Mouse (Mus musculus) liver, embryonic 11.5 days (tissue): ENCODE measurements around the gene Abcg4. TPM values are rescaled to one million over a fixed set of nuclear protein-coding genes. Genes with fewer than 3 reads are reported as not detected.

Source experiments
- ATAC-seq: fragments of 200-750 bp; cut with Nextera tagmentation; replicated peaks from 2 replicates; pipeline ENCODE4 v1.8.0; 2017; ENCODE audit warnings: moderate number of reproducible peaks, mild to moderate bottlenecking, moderate TSS enrichment, moderate library complexity; ENCODE audit not compliant: low FRiP score
- DNase-seq: peaks from one replicate; pipeline ENCODE4 v3.0.0-alpha.2; 2017; ENCODE audit warnings: low spot score
- H3K27ac ChIP-seq: fragments of 300-500 bp; sonication (generic); 2 replicates; pipeline ENCODE4 v1.5.1; 2014; ENCODE audit warnings: mild to moderate bottlenecking, low read depth, low read length, control low read depth
- H3K27me3 ChIP-seq: fragments of 300-500 bp; sonication (generic); replicated peaks from 2 replicates; pipeline ENCODE4 v1.6.1; 2014; ENCODE audit warnings: low read length, mixed read lengths; ENCODE audit not compliant: control insufficient read depth, insufficient read depth
- H3K36me3 ChIP-seq: fragments of 300-500 bp; sonication (generic); 2 replicates; pipeline ENCODE4 v1.6.1; 2014; ENCODE audit warnings: mild to moderate bottlenecking, low read length, moderate library complexity, mixed read lengths; ENCODE audit not compliant: control insufficient read depth, insufficient read depth
- H3K4me1 ChIP-seq: fragments of 300-500 bp; sonication (generic); replicated peaks from 2 replicates; pipeline ENCODE4 v1.6.1; 2014; ENCODE audit warnings: low read length, mixed read lengths; ENCODE audit not compliant: control insufficient read depth, insufficient read depth
- H3K4me2 ChIP-seq: fragments of 300-500 bp; sonication (generic); 2 replicates; pipeline ENCODE4 v1.6.1; 2014; ENCODE audit warnings: mild to moderate bottlenecking, control low read depth, moderate library complexity
- H3K4me3 ChIP-seq: fragments of 300-500 bp; sonication (generic); 2 replicates; pipeline ENCODE4 v1.5.1; 2014; ENCODE audit warnings: low read depth, low read length, control low read depth
- H3K9ac ChIP-seq: fragments of 300-500 bp; sonication (generic); 2 replicates; pipeline ENCODE4 v1.6.1; 2014; ENCODE audit warnings: low read depth, low read length, control low read depth
- H3K9me3 ChIP-seq: fragments of 300-500 bp; sonication (generic); 2 replicates; pipeline ENCODE4 v1.6.1; 2016; ENCODE audit warnings: low read length, inconsistent platforms, mixed read lengths; ENCODE audit not compliant: control insufficient read depth
- WGBS: fragments of 180-500 bp; shearing (Covaris S2); extraction: QIAGEN DNeasy Blood & Tissue Kit; methylation state at CpG from one replicate; pipeline ENCODE4 v1.1.7; 2014; 5-methylcytosine and 5-hydroxymethylcytosine counted together
- polyA plus RNA-seq: library from polyadenylated mRNA; unstranded; fragments of >200 nt; fragmentation: Nextera tagmentation; extraction: Ambion mirVana; gene quantifications from 2 replicates; pipeline ENCODE4 v1.2.1, GENCODE M21; 2014

Abcg4 gene
- polyA plus RNA-seq, 1 experiment from 2014 or later = 13.8 TPM

DNA sequence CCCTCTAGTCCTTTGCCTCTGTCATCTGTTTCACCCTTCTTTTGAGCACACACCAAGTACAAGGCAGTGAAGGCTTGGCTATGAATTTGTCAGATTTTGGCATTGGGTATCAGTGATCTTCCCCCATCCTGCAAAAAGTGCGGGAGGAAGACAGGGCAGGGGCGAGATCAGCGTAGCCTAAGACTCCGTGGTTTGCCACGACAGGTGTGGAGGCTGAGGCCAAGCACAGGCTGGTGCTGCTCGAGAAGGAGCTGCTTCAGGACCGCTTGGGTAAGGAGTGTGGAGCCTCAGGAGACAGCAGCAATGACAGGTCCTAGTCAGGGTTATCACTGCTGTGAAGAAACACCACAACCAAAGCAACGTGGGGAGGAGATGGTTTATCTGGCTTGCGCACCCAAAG, 47.0 kb downstream of the Abcg4 start:
- Histone ChIP-seq H3K4me1 (no peaks in the 10 kb centered on the region), H3K4me2 (no peak overlapping the region), H3K9me3 (no peaks in the 10 kb centered on the region), H3K36me3 (no peaks in the 10 kb centered on the region), H3K27ac (no peak overlapping the region), H3K4me3 (no peak overlapping the region), H3K9ac (no peak overlapping the region), H3K27me3 (no peaks in the 10 kb centered on the region)
- ATAC-seq = 0 out of 2 replicates have a peak, but pooled peaks have one; percentile 20
- DNase-seq = no peak
- 57% methylated on average over 9 of the region's 9 CpGs for WGBS

DNA sequence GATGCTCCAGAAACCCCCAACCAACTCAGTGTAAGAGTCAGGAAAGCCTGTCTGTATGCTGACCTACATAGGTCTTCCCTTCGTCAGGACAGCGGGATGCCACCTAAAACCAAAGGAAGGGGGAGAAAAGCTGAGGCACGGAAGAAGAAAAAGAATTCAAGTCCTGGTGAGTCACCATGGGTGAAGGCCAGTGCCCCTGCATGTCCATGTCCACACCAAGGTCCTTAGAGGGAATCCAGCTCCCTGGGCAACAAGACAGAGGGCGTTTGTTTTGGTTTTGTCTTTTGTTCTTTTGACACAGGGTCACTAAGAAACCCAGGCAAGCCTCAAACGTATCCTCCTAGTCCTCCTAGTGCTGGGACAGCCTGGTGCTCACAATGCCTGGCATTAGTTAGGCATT, 47.5 kb downstream of the Abcg4 start:
- H3K27me3 ChIP-seq = no peaks in the 10 kb centered on the region
- no peak overlapping the region for H3K9ac ChIP-seq
- no peak overlapping the region for H3K4me3 ChIP-seq
- no peak overlapping the region for H3K27ac ChIP-seq
- no peaks in the 10 kb centered on the region for H3K4me1 ChIP-seq
- H3K36me3 ChIP-seq = no peaks in the 10 kb centered on the region
- no peak overlapping the region for H3K4me2 ChIP-seq
- H3K9me3 ChIP-seq = no peaks in the 10 kb centered on the region
- WGBS = 64% methylated on average over 5 of the region's 5 CpGs
- no peak for DNase-seq
- no peak for ATAC-seq

- H3K9ac ChIP-seq = no peak within 1 kb of the TSS
- no peak within 1 kb of the TSS for H3K4me2 ChIP-seq
- H3K27ac ChIP-seq = no peak within 1 kb of the TSS
- no peak within 1 kb of the TSS for H3K4me3 ChIP-seq
- no peak for ATAC-seq
- WGBS = 51% methylated on average over 2 of the region's 2 CpGs
- no peaks in the 10 kb centered on the region for H3K36me3 ChIP-seq
- no peak for DNase-seq
- no peaks in the 10 kb centered on the region for H3K9me3 ChIP-seq
- no peaks in the 10 kb centered on the region for H3K4me1 ChIP-seq
- H3K27me3 ChIP-seq = no peaks in the 10 kb centered on the region
These were observed 48.0 kb downstream of the Abcg4 start, which contains the start of gene Ccdc153 for GRCm38 (mm10) chr9:44240399-44240798. TSS of gene Ccdc153 (plus strand) at chr9:44240676.

DNA sequence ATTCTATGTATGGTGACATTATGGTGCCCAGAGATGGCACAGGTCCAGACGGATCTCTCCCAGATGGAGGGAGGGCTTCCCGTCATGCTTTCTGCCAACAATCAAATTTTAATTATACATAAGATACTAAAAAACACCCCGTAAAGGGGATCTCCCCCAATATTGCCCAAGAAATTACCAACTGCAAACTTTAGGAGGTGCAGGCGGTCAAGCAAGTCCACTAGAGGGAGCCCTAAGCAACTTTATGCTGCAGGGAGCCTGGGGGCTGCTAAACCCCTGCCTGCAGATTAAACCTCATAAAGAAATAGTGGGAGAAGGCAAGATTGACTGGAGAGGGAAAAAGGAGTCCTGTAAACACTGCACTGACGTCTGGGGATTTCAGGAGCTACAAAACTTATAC, 49.0 kb downstream of the Abcg4 start:
- Histone ChIP-seq H3K36me3 (no peaks in the 10 kb centered on the region), H3K9ac (no peak overlapping the region), H3K4me2 (no peak overlapping the region), H3K27me3 (no peaks in the 10 kb centered on the region), H3K4me1 (no peaks in the 10 kb centered on the region), H3K4me3 (no peak overlapping the region), H3K27ac (no peak overlapping the region), H3K9me3 (no peaks in the 10 kb centered on the region)
- WGBS = 8% methylated on average over 5 of the region's 5 CpGs
- ATAC-seq = no peak
- DNase-seq = no peak

DNA sequence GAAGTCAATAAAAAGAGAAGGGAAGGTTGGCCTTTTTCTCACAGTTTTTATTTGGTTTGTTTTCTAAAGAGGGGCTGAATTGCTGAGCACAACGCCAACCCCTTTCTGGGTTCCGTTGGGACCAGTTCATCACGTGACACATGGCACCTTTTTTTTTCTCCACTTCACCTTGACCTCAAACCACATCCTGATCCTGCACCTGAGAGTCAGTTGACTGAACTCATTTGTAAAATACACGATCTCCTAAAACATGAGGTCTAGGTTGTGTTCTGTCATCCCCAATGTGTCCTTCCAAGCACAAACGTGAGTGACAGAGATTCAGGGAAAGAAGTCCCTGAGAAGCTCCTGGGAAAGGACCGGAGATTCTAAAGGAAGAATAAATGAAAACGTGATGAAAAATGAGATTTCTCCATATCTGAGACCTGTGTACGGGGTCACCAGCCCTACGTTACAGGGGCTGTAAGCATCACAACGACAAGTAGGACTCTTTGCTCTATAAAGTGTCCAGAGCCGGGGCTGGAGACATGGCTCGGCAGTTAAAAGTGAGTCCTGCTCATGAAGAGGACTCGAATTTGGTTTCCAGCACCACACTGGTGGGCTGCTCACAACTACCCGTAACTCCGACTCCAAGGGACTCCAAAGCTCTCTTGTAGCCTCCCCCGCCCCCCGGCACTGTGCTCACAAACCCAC, 49.8 kb downstream of the Abcg4 start:
- Histone ChIP-seq H3K4me2 (no peak overlapping the region), H3K9ac (no peak overlapping the region), H3K9me3 (no peaks in the 10 kb centered on the region), H3K36me3 (no peaks in the 10 kb centered on the region), H3K4me1 (no peaks in the 10 kb centered on the region), H3K27me3 (no peaks in the 10 kb centered on the region), H3K27ac (no peak overlapping the region), H3K4me3 (no peak overlapping the region)
- no peak for ATAC-seq
- no peak for DNase-seq
- 71% methylated on average over 17 of the region's 17 CpGs for WGBS

GRCm38 (mm10) chr9:44237128-44237527, 51.3 kb downstream of the Abcg4 start:
- DNase-seq (no peak), ATAC-seq (no peak)
- Histone ChIP-seq H3K4me3 (no peak overlapping the region), H3K4me2 (no peak overlapping the region), H3K9ac (no peak overlapping the region), H3K4me1 (peaks cover 4% of the 10 kb centered on the region), H3K27ac (no peak overlapping the region), H3K36me3 (no peaks in the 10 kb centered on the region), H3K27me3 (no peaks in the 10 kb centered on the region), H3K9me3 (no peaks in the 10 kb centered on the region)
- 73% methylated on average over 4 of the region's 4 CpGs for WGBS

GRCm38 (mm10) chr9:44236601-44237000, 51.8 kb downstream of the Abcg4 start:
- Histone ChIP-seq H3K9ac (no peak overlapping the region), H3K36me3 (no peaks in the 10 kb centered on the region), H3K9me3 (no peaks in the 10 kb centered on the region), H3K4me3 (no peak overlapping the region), H3K4me1 (peaks cover 9% of the 10 kb centered on the region), H3K4me2 (no peak overlapping the region), H3K27me3 (no peaks in the 10 kb centered on the region), H3K27ac (no peak overlapping the region)
- ATAC-seq (no peak), DNase-seq (no peak)
- WGBS = 64% methylated on average over 4 of the region's 4 CpGs

DNA sequence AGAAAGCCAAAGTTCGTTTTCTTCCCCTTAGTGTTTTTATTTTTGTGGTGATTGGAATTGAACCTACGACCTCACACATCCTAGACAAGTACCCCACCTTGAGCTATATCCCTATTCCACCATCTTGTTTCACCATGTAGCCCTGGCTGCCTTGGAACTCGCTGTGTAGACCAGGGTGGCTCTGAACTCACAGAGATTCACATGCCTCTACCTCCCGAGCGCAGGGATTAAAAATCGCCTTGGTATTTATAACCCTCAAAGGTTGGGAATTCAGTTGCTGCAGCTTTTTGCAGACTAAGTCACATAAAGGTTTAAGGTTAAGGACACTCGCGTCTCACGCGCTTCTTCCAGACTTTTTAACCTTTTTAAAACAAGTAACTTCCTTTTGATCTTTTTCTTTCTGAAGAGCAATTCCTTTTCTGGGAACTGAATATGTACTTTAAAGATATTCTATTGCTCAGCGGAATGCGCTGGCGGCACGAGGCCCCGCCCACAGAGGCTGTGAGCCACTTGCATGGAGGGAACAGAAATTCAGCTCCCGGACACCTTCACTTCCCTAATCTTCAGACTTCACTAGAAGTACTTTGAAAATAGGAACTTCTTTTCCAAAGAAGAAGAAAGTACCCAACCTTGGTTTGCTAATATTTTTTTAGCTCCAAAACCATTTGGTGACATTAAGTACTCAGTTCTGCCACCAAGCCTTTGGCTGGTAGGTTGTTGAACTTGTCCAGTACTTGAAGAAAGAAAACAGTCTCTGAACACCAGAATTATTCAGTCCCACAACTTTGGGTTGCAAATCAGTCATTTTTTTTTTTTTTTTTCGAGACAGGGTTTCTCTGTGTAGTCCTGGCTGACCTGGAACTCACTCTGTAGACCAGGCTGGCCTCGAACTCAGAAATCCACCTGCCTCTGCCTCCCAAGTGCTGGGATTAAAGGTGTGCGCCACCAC, 53.7 kb downstream of the Abcg4 start:
- Histone ChIP-seq H3K9ac (peak overlapping the region; percentile 41), H3K27ac (peak overlapping the region; percentile 94; the same call in 1 of the 2 replicates), H3K27me3 (no peaks in the 10 kb centered on the region), H3K4me1 (peaks cover 15% of the 10 kb centered on the region), H3K4me2 (peak overlapping the region; percentile 85), H3K9me3 (no peaks in the 10 kb centered on the region), H3K36me3 (no peaks in the 10 kb centered on the region), H3K4me3 (peak overlapping the region; percentile 91)
- 18% methylated on average over 19 of the region's 19 CpGs for WGBS
- DNase-seq = peak; percentile 55
- ATAC-seq = peak; percentile 55
